Mouse (Mus musculus): ENCODE results near the gene Lzic.

DNA sequence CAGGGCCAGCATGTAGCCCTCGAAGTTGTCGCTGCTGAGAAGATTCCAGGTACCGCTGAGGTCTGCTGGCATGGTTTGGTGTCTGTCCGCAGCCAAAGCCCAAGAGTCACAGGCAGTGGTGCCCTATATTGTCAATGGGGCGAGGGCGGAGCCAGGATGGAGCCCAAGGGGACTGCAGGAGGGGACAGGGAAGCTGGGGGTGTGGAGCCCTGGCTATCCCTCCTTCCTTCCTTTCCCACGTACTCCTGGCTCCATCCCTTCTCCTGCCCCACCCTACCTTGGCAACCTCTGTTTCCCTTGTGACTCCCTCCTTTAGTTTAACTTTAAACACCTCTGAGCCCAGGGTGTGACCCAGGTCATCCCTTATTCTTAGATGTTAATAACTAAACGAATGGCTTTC is 30.1 kb upstream of the Lzic start, which contains the start of gene Rbp7:
- TF ChIP-seq CTCF (IDR thresholded peaks at IDR 0.05; ENCODE audit: control insufficient read depth, insufficient read depth, insufficient read length) (no peak), USF1 (IDR thresholded peaks at IDR 0.05; ENCODE audit: low read depth) (no peak), MAX (IDR thresholded peaks at IDR 0.05) (no peak), MYOD1 (IDR thresholded peaks at IDR 0.05; ENCODE audit: control insufficient read depth, insufficient read length, low read depth) (no peak), MYOG (IDR thresholded peaks at IDR 0.05; ENCODE audit: control insufficient read depth, extremely low read depth, insufficient read length) (no peak), CEBPB (IDR thresholded peaks at IDR 0.05; ENCODE audit: low read depth) (no peak)

Measured in C2C12 (cell line).